Mouse (Mus musculus): Measurements from ENCODE around the gene Cdc42bpb.

Cdc42bpb gene

GRCm38 (mm10) chr12:111385883-111386641 is 8.5 kb upstream of the Cdc42bpb start:
- no peak for DNase-seq

GRCm38 (mm10) chr12:111378812-111379211 is 1.3 kb upstream of the Cdc42bpb start:
- DNase-seq, result no peak

- no peak for DNase-seq
Measured at GRCm38 (mm10) chr12:111377986-111378490, 520 bp upstream of the Cdc42bpb start.

- DNase-seq, result peak; percentile 54
Measured at GRCm38 (mm10) chr12:111376826-111377331, 639 bp downstream of the Cdc42bpb start.

- no peak for DNase-seq
Measured at GRCm38 (mm10) chr12:111376053-111376452, 1.5 kb downstream of the Cdc42bpb start.

- DNase-seq, result no peak
Measured at GRCm38 (mm10) chr12:111375559-111375958, 2.0 kb downstream of the Cdc42bpb start.

GRCm38 (mm10) chr12:111374727-111375126 is 2.8 kb downstream of the Cdc42bpb start:
- no peak for DNase-seq

GRCm38 (mm10) chr12:111373411-111373810 is 4.1 kb downstream of the Cdc42bpb start:
- no peak for DNase-seq

GRCm38 (mm10) chr12:111371905-111372304 is 5.6 kb downstream of the Cdc42bpb start:
- no peak for DNase-seq

GRCm38 (mm10) chr12:111370249-111370648 is 7.3 kb downstream of the Cdc42bpb start:
- DNase-seq, result no peak

GRCm38 (mm10) chr12:111367065-111367464 is 10.5 kb downstream of the Cdc42bpb start:
- DNase-seq, result no peak

- no peak for DNase-seq
Measured at GRCm38 (mm10) chr12:111364234-111364633, 13.3 kb downstream of the Cdc42bpb start.

- no peak for DNase-seq
Measured at GRCm38 (mm10) chr12:111361319-111362098, 16.0 kb downstream of the Cdc42bpb start.

GRCm38 (mm10) chr12:111360671-111361070 is 16.8 kb downstream of the Cdc42bpb start:
- peak; percentile 56 for DNase-seq

- peak; percentile 41 for DNase-seq
Measured at GRCm38 (mm10) chr12:111356216-111356615, 21.3 kb downstream of the Cdc42bpb start.

- DNase-seq, result no peak
Measured at GRCm38 (mm10) chr12:111354142-111354541, 23.4 kb downstream of the Cdc42bpb start.

- DNase-seq, result no peak
Measured at GRCm38 (mm10) chr12:111353439-111353915, 24.0 kb downstream of the Cdc42bpb start.

GRCm38 (mm10) chr12:111353008-111353407 is 24.5 kb downstream of the Cdc42bpb start:
- no peak for DNase-seq

- DNase-seq, result no peak
Measured at GRCm38 (mm10) chr12:111352520-111352919, 25.0 kb downstream of the Cdc42bpb start.

- peak; percentile 38 for DNase-seq
Measured at GRCm38 (mm10) chr12:111349540-111350231, 27.8 kb downstream of the Cdc42bpb start.

GRCm38 (mm10) chr12:111343956-111344355 is 33.6 kb downstream of the Cdc42bpb start:
- no peak for DNase-seq

GRCm38 (mm10) chr12:111340692-111341091 is 36.8 kb downstream of the Cdc42bpb start:
- no peak for DNase-seq

- DNase-seq, result no peak
Measured at GRCm38 (mm10) chr12:111337864-111338354, 39.6 kb downstream of the Cdc42bpb start.

All from cerebellum, adult 11 months (tissue).